Mouse (Mus musculus) kidney, embryonic 15.5 days (tissue): ENCODE measurements around the gene Gm44805. TPM values are rescaled to one million over a fixed set of nuclear protein-coding genes. Genes with fewer than 3 reads are reported as not detected.

ENCODE experiments used
- ATAC-seq: fragments of 200-750 bp; cut with Nextera tagmentation; replicated peaks from 2 replicates; pipeline ENCODE4 v1.8.0; 2017; ENCODE audit warnings: moderate TSS enrichment; ENCODE audit not compliant: low FRiP score
- H3K27ac ChIP-seq: fragments of 300-500 bp; sonication (generic); 2 replicates; pipeline ENCODE4 v1.5.1; 2015; ENCODE audit warnings: mild to moderate bottlenecking, inconsistent platforms
- H3K27me3 ChIP-seq: fragments of 300-500 bp; sonication (generic); 2 replicates; pipeline ENCODE4 v1.6.1; 2015; ENCODE audit warnings: inconsistent platforms
- H3K36me3 ChIP-seq: fragments of 300-500 bp; sonication (generic); 2 replicates; pipeline ENCODE4 v1.6.1; 2015; ENCODE audit warnings: inconsistent platforms
- H3K4me1 ChIP-seq: fragments of 300-500 bp; sonication (generic); 2 replicates; pipeline ENCODE4 v1.6.1; 2015; ENCODE audit warnings: inconsistent platforms
- H3K4me2 ChIP-seq: fragments of 300-500 bp; sonication (generic); 2 replicates; pipeline ENCODE4 v1.6.1; 2015; ENCODE audit warnings: moderate library complexity, mild to moderate bottlenecking, inconsistent platforms
- H3K4me3 ChIP-seq: fragments of 300-500 bp; sonication (generic); replicated peaks from 2 replicates; pipeline ENCODE4 v1.5.1; 2015; ENCODE audit warnings: mild to moderate bottlenecking, inconsistent platforms
- H3K9ac ChIP-seq: fragments of 300-500 bp; sonication (generic); 2 replicates; pipeline ENCODE4 v1.6.1; 2015; ENCODE audit warnings: mild to moderate bottlenecking, inconsistent platforms
- H3K9me3 ChIP-seq: fragments of 300-500 bp; sonication (generic); replicated peaks from 2 replicates; pipeline ENCODE4 v1.6.1; 2016; ENCODE audit warnings: inconsistent platforms
- WGBS: fragments of 180-500 bp; shearing (Covaris S2); methylation state at CpG from one replicate; pipeline ENCODE4 v1.1.7; 2015; ENCODE audit warnings: mixed read lengths; 5-methylcytosine and 5-hydroxymethylcytosine counted together
- polyA plus RNA-seq: library from polyadenylated mRNA; unstranded; fragments of >200 nt; fragmentation: Nextera tagmentation; extraction: Ambion mirVana; gene quantifications from 2 replicates; pipeline ENCODE4 v1.2.1, GENCODE M21; 2015

The Gm44805 gene
- 2.5 TPM in 1 of 2 replicates, not detected in the other for polyA plus RNA-seq

DNA sequence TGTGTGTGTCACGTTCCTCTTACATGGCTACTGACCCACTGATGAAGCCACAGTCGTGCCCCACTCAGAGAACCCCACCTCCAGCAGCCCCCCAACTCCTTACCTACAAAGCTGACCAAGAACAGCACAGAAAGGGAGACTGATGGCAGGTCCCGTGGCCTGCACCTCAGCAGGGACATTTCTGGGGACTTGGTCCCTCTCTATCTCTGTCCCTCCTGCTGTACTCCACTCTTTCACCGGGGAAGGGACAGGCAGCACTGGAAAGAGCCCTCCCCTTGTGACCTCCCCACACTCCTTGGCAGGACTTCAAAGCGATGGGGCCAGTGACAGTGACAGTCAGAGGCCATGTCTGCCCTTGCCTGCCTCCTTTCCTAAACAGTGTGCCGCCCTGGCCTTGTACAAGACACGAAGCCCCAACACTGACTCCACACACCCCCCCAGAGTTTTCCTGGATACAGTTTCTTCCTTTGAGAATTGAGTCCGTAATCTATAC lies at the start of gene Gm44805, which contains the start of gene Apoc4:
Gm44805 (minus strand) TSS at position 222 of the 493 bp plus-strand sequence.
Apoc4 (minus strand) TSS at position 278 of the 493 bp plus-strand sequence.
- no peak within 1 kb of the TSS for H3K4me2 ChIP-seq
- no peaks in the 10 kb centered on the region for H3K36me3 ChIP-seq
- no peak within 1 kb of the TSS for H3K27ac ChIP-seq
- no peaks in the 10 kb centered on the region for H3K27me3 ChIP-seq
- H3K4me3 ChIP-seq: no peak within 1 kb of the TSS
- no peak for ATAC-seq
- no peak within 1 kb of the TSS for H3K9ac ChIP-seq
- 48% methylated on average over 8 of the region's 8 CpGs for WGBS
- peaks cover 10% of the 10 kb centered on the region for H3K4me1 ChIP-seq
- no peaks in the 10 kb centered on the region for H3K9me3 ChIP-seq

DNA sequence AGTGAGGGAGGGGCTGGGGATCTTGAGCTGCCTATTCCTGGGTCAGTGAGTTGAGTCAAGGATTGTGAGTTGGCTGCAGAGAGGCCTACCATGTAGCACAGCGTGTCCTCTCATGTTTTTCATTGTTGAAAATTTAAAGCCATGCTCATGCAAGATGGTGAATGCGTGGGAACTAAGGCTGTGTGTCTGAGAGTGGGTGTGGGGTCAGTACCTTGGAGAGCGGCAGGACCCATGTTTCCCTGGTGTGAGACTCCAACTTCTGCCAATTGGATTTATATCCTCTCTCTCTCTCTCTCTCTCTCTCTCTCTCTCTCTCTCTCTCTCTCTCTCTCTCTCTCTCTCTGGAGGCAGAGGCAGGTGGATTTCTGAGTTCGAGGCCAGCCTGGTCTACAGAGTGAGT lies 45.3 kb upstream of the Gm44805 start:
- no peak overlapping the region for H3K4me3 ChIP-seq
- 84% methylated on average over 4 of the region's 4 CpGs for WGBS
- ATAC-seq: no peak

DNA sequence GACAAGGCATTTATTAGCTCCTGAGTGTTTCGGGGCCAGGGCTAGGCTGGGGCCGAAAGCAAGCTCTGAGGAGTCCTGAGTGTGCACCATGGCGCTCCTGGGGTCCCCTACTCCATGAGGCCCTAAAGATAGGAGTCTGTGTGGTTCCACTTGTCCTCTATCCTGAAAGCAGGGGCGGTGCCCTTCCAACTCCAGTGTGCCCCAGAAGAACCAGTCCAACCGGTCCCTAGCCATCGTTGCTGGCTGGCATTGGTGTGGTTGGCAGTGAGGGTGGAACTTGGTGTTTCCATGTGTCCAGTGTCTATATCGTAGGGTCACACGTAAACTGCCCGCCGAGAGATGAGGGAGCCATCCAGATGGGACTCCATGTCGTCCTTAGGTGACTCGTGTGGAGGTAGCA lies 42.9 kb upstream of the Gm44805 start:
- H3K9ac ChIP-seq: no peak overlapping the region
- H3K4me2 ChIP-seq: no peak overlapping the region
- no peak overlapping the region for H3K27ac ChIP-seq
- no peaks in the 10 kb centered on the region for H3K4me1 ChIP-seq
- ATAC-seq: no peak
- no peaks in the 10 kb centered on the region for H3K27me3 ChIP-seq
- 93% methylated on average over 12 of the region's 12 CpGs for WGBS
- peaks cover 18% of the 10 kb centered on the region for H3K9me3 ChIP-seq
- peaks cover 100% of the 10 kb centered on the region for H3K36me3 ChIP-seq
- no peak overlapping the region for H3K4me3 ChIP-seq

More for the DNA sequence above, 45.3 kb upstream of the Gm44805 start:
- Histone ChIP-seq H3K9ac (no peak overlapping the region), H3K4me1 (no peaks in the 10 kb centered on the region), H3K9me3 (peaks cover 3% of the 10 kb centered on the region; the same call in 1 of the 2 replicates), H3K27ac (no peak overlapping the region), H3K27me3 (no peaks in the 10 kb centered on the region), H3K36me3 (peaks cover 100% of the 10 kb centered on the region), H3K4me2 (no peak overlapping the region)

- Histone ChIP-seq H3K27me3 (no peaks in the 10 kb centered on the region), H3K36me3 (peaks cover 98% of the 10 kb centered on the region), H3K4me2 (no peak overlapping the region), H3K9ac (no peak overlapping the region), H3K4me1 (no peaks in the 10 kb centered on the region), H3K4me3 (no peak overlapping the region), H3K27ac (peak overlapping the region; percentile 29; the same call in 1 of the 2 replicates), H3K9me3 (peaks cover 18% of the 10 kb centered on the region)
- ATAC-seq: no peak
- WGBS: 78% methylated on average over 6 of the region's 6 CpGs
Observed at GRCm38 (mm10) chr7:19722754-19723195, 41.6 kb upstream of the Gm44805 start.

- peaks cover 73% of the 10 kb centered on the region for H3K36me3 ChIP-seq
- H3K9ac ChIP-seq: no peak overlapping the region
- H3K27ac ChIP-seq: no peak overlapping the region
- H3K9me3 ChIP-seq: peaks cover 18% of the 10 kb centered on the region
- WGBS: 90% methylated on average over 4 of the region's 4 CpGs
- H3K27me3 ChIP-seq: no peaks in the 10 kb centered on the region
- ATAC-seq: no peak
- no peak overlapping the region for H3K4me2 ChIP-seq
- peaks cover 17% of the 10 kb centered on the region for H3K4me1 ChIP-seq
- H3K4me3 ChIP-seq: no peak overlapping the region
Observed at GRCm38 (mm10) chr7:19719200-19719599, 38.0 kb upstream of the Gm44805 start.

- ATAC-seq: no peak
Observed at GRCm38 (mm10) chr7:19718297-19718952, 37.2 kb upstream of the Gm44805 start.

DNA sequence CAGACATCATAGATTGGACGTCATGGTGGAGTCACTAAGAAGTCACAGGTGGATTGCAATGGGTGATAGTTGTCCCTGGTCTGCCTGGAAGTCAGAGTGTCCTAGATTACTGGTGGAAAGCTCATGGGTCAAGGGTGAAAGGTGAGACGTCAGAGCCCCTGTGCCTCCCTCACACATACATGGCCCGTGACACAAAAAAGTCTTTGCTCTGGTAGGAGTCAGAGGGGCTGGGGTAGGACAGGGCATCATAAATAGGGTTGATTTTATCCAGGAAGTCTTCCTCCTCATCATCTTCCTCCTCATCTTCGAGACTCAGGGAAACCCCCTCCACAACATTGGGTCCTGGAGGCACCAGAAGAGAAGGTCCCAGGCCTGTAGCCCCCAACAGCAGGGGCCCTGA lies 36.1 kb upstream of the Gm44805 start:
- 83% methylated on average over 4 of the region's 4 CpGs for WGBS
- no peak overlapping the region for H3K27ac ChIP-seq
- H3K9me3 ChIP-seq: peaks cover 18% of the 10 kb centered on the region
- ATAC-seq: no peak
- H3K9ac ChIP-seq: no peak overlapping the region
- peaks cover 72% of the 10 kb centered on the region for H3K36me3 ChIP-seq
- H3K27me3 ChIP-seq: no peaks in the 10 kb centered on the region
- H3K4me2 ChIP-seq: no peak overlapping the region
- H3K4me3 ChIP-seq: no peak overlapping the region
- H3K4me1 ChIP-seq: peaks cover 26% of the 10 kb centered on the region

More at GRCm38 (mm10) chr7:19718297-19718952, 37.2 kb upstream of the Gm44805 start:
- H3K36me3 ChIP-seq: peaks cover 72% of the 10 kb centered on the region
- no peaks in the 10 kb centered on the region for H3K27me3 ChIP-seq
- H3K4me2 ChIP-seq: no peak overlapping the region
- no peak overlapping the region for H3K27ac ChIP-seq
- WGBS: 81% methylated on average over 5 of the region's 5 CpGs
- no peak overlapping the region for H3K4me3 ChIP-seq
- peaks cover 18% of the 10 kb centered on the region for H3K9me3 ChIP-seq
- H3K4me1 ChIP-seq: peaks cover 25% of the 10 kb centered on the region
- H3K9ac ChIP-seq: no peak overlapping the region

- Histone ChIP-seq H3K4me1 (peaks cover 26% of the 10 kb centered on the region), H3K27ac (peak overlapping the region; percentile 87), H3K36me3 (peaks cover 72% of the 10 kb centered on the region), H3K9ac (no peak overlapping the region), H3K27me3 (no peaks in the 10 kb centered on the region), H3K4me2 (peak overlapping the region; percentile 74; the same call in 1 of the 2 replicates), H3K9me3 (peaks cover 17% of the 10 kb centered on the region), H3K4me3 (peak overlapping the region; percentile 90; the same call in 1 of the 2 replicates)
- WGBS: 79% methylated on average over 2 of the region's 2 CpGs
- ATAC-seq: no peak
Observed at GRCm38 (mm10) chr7:19716822-19717221, 35.6 kb upstream of the Gm44805 start.

- Histone ChIP-seq H3K36me3 (peaks cover 72% of the 10 kb centered on the region), H3K27me3 (no peaks in the 10 kb centered on the region), H3K9ac (peak overlapping the region; percentile 29; the same call in 1 of the 2 replicates), H3K4me2 (peak overlapping the region; percentile 74), H3K4me1 (peaks cover 26% of the 10 kb centered on the region), H3K4me3 (peak overlapping the region; percentile 90), H3K27ac (peak overlapping the region; percentile 87), H3K9me3 (peaks cover 10% of the 10 kb centered on the region)
- 6% methylated on average over 18 of the region's 18 CpGs for WGBS
- ATAC-seq: no peak
Observed at GRCm38 (mm10) chr7:19716055-19716682, 34.9 kb upstream of the Gm44805 start.

DNA sequence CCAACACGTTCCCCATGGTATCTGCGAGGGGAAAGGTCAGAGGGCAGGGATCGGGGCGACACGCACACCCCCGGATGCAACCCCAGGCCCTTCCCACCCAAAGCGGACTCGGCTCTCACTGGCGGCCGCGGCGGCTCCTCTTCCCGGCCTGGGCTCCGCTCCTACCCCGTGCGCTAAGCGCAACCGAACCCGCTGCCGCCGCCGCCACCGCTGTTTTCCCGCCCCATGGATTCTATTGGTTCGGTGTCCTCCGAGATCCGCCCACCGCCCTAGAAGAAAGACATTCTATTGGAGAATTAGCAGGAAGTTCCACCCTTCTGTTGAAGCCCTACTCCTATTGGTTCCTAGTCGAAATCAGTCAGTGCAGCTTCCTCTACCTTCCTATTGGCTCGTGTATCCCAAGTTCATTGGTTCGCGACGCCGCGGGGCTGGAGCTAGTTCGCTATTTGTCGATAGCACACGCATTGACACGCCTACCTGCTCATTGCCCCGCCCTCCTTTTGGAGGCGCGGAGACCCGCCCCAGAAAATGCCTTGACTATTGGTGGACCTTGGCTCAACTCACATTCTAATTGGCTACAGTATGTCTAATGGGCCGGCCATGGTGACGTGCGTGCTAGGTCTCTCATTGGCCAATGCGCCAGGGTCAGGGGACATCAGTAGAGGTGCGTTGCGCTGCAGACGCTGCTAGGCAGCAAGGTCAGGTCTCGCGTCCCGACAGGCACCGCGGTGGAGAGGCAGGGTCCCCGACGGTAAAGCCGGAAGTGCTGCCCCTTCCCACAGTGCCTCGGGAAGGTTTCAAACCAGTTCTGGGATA lies 34.2 kb upstream of the Gm44805 start, which contains the start of gene Tomm40:
Tomm40 (minus strand) TSS at position 200 of the 816 bp plus-strand sequence.
- H3K27ac ChIP-seq: peak within 1 kb of the TSS; percentile 87
- peak; percentile 99 for ATAC-seq
- H3K4me2 ChIP-seq: peak within 1 kb of the TSS; percentile 83
- no peaks in the 10 kb centered on the region for H3K27me3 ChIP-seq
- H3K4me3 ChIP-seq: peak within 1 kb of the TSS; percentile 90
- under 1% methylated on average over 59 of the region's 59 CpGs for WGBS
- peaks cover 71% of the 10 kb centered on the region for H3K36me3 ChIP-seq
- H3K4me1 ChIP-seq: peaks cover 26% of the 10 kb centered on the region
- H3K9ac ChIP-seq: peak within 1 kb of the TSS; percentile 85
- H3K9me3 ChIP-seq: peaks cover 3% of the 10 kb centered on the region; the same call in 1 of the 2 replicates

DNA sequence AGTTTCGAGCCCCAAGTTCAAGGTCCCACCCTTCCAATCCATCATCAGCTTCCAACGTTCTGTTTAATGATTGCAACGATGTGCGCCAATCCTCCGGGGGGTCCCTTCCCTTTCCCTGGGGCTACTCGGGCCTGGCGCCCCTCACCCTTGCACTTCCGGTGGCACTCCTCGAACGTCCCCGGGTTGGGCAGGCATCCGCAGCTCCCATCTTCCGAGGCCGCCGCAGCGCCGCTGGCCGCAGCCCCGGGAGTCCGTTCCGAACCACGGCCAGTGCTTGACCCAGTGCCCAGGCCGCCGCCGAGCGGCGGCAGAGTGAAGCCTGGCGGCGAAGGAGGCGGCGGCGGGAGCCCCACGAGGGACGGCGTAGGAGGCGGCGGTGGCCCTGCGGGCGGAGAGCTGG lies 33.6 kb upstream of the Gm44805 start:
- Histone ChIP-seq H3K9ac (peak overlapping the region; percentile 85), H3K4me3 (peak overlapping the region; percentile 90), H3K9me3 (no peaks in the 10 kb centered on the region), H3K4me2 (peak overlapping the region; percentile 83), H3K4me1 (peaks cover 26% of the 10 kb centered on the region), H3K27ac (peak overlapping the region; percentile 66), H3K36me3 (peaks cover 70% of the 10 kb centered on the region), H3K27me3 (no peaks in the 10 kb centered on the region)
- under 1% methylated on average over 38 of the region's 39 CpGs for WGBS
- no peak for ATAC-seq
